Mouse (Mus musculus) heart, postnatal 25 days (tissue): ENCODE data around the gene Trpm8. TPM values are rescaled to one million over a fixed set of nuclear protein-coding genes. Genes with fewer than 3 reads are reported as not detected.
A peak's percentile ranks its signal among the peaks of the same experiment; 100 is the strongest.

Experiments used
- DNase-seq: peaks from one replicate; pipeline ENCODE4 v3.0.0; 2022; ENCODE audit warnings: low spot score
- intact Hi-C: fragments of 180-260 bp; cut with DNase I; formaldehyde crosslinking; loops from one replicate; pipeline ENCODE4 v1.15.1; 2025
- total RNA-seq, 2 experiments: library from RNA; stranded (reverse); gene quantifications; 2 replicates each; pipeline ENCODE4 v1.2.3; 2021

Trpm8 gene
- total RNA-seq, 2 experiments from 2014 or later: not detected

DNA sequence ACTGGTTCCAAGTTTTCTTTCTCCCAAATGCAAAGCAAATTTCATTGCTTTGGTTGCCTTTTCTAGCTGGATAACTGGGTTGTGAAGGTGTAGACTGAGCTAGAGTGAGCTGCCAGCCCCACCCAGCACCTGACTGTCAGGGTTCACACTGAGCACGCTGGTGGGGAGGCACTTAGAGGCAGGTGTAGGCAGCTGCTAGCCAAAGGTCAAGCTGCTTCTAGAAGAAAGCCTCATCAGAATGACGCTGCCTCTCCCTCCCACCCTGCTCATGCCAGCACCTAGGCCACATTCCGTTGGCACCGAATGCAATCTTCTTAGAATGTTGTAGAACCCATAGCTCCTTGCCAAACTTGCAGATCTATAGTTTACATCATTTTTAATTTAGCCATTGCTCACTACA, 130.9 kb downstream of the Trpm8 start:
- no peak for DNase-seq
- intact Hi-C loops: no loop called here

DNA sequence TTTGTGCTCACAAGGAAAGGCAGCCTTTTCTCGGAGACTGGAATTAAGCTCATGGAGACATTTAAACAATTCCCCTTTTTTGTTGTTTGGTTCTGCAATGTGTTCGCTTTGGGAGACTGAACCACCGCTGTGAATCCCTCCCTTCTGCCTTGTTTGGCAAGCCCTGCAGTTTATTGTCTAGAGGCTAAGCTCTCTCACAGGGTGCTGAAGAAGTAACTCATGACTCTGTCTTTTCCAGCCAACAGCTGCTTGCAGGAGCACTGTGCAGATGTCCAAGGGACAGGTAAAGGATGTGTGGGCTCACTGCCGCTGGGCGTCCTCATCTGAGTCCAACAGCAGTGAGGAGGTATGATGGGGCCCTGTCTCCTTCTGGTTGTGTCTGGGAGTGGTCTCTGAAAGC, 134.6 kb downstream of the Trpm8 start:
- no peak for DNase-seq
- intact Hi-C loops: no loop called here

DNA sequence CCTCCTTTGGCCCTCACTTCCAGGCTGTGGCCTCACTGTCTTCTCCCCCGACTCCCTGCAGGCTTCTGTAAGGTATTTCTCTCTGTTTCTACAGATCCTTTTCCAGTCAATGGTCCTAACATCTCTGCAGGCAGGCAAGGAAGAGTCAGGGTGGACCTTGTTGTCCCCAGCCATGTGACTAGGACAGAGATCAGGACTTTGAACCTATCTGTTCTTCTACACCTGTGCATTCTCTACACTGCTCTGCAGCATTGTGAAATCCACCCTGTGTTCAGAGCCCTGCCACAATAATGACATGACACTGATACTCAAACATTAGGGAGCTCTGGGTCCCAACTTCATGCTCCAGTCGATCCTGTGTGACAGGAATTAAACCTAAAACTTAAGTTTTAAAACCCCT, 141.5 kb downstream of the Trpm8 start:
- intact Hi-C loops: no loop called here
- DNase-seq: no peak

DNA sequence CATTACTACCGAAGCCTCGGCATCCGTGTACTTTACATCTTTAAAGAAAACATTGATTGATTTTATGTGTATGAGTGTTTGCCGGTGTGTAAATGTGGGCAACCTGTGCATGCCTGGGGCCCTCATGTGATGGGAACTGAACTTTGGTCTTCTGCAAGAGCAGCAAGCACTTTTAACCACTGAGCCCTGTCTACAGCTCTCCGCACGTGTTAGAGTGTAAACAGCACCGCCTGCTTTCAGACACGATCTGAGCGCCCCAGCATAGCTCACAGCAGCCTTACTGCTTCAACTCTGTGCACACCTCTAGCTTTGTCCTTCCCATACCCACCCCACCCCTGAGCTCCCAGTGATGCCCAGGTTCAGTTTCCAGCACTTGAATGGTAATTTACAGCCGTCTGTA, 144.6 kb downstream of the Trpm8 start:
- intact Hi-C loops: loop anchor here (5.0 kb wide), 1 partner anchor 775 kb away; no protein-coding TSS in a partner anchor
- no peak for DNase-seq

DNA sequence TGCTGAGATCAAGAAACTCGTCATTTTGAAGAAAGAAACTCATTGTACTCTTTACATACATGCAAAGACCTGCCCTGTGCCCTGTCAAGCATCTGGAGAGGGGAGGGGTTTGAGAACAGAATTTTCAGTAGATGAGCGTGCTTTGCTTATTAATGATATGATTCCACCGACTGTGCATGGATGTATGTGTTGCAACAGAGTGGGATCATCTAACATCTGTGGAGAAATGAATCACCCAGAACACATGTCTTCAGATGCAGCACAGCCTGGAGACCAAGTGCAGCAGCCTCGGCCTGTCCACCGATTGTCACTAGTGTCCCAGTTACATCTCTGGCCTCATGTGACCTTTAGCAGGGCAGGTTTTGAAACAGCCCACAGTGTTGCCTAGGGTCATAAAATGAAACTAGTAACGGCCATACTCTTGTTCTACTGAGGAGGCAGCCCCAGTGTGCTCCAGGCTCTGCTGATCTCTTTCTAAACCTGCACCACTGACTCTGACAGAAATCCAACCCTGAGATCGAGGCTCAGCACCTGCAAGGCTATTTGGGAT, 145.5 kb downstream of the Trpm8 start:
- DNase-seq: no peak
- intact Hi-C loops: loop anchor here (5.0 kb wide), 1 partner anchor 774 kb away; no protein-coding TSS in a partner anchor

DNA sequence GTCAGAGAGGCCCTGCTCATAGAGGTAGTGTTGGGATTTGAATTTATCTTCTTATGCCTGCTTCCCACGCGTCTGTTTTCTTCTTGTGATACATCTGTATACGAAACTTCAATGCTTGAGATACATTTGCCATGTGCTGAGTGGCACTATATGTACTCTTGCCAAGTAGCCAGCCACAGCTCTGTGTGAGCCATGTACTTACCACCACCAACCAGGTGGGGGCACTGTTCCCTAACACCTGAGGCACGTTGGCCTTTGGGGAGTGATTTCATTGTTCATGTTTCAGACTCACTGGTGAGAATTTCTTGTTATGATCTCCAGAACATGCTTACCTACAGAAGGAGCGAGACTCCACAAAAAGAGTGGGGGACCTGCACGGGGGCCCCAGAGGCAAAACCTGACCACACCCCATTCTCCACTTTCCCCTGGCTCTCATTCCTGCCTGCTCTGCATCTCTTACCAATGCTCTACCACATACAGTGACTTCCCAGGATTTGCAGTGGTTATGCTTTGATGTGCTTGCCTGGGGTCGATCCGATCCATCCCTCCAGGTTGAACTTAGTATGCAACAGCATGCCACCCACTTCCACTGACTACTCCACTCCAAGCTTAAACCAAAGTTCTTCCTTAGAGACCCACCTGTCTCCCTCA, 147.3 kb downstream of the Trpm8 start:
- intact Hi-C loops: loop anchor here (1.0 to 5.0 kb wide), 4 partner anchors 138 to 773 kb away; no protein-coding TSS in a partner anchor

DNA sequence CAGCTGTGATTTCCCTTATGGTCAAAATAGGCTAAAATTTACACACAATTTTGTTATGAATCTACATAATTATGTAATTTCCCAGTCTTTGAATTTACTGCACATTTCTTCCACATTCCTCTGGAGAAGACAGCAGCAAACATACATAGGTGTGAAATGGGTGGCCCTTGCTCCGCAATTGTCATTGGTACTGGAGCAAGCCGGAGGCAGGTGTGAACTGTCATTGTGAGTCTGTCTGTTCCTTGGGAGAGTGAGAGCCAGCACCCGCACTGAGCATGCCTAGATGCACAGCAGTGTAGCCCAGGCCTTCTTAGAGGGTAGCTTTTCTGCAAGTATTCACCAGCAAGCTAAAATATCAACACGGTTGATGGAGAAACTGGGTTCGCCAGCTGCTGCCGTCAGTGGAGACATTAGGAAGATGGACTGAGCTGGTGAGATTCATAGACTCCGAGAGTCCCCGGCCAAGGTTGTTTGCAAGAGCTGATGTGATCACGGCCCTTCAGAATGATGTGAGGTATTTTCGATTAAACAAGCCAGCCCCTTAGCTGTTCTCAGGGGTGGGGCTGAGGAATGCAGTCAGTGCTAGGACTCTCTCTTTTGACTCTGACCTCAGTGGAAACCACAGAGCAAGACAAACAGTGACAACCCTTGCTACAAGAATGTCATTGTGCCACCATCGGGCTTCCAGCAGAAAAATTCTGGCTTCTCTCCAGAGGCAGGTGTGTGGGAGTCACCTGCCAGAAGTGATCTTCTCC, 150.7 kb downstream of the Trpm8 start:
- intact Hi-C loops: no loop called here
- DNase-seq: no peak

More for the DNA sequence above, 147.3 kb downstream of the Trpm8 start:
- peak; percentile 19 for DNase-seq

DNA sequence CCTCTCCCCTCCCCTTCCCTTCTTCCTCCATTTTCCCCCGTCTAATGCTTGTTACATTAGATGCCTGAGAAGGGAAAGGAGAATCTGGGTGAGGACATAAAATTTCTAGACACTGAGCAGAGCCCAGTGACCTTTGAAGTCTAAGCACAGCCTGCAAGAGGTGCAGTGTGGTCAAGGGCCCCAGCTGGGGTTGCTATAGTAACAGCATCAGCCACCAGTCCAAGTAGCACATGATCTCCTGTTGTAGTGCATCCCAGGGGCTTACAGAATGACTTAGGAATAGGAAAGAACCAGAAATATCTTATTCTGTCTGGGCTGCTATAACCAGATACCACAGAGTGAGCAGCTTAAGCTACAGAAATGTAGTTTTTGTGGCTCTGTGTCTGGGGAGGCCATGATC, 152.0 kb downstream of the Trpm8 start:
- intact Hi-C loops: no loop called here
- DNase-seq: no peak

DNA sequence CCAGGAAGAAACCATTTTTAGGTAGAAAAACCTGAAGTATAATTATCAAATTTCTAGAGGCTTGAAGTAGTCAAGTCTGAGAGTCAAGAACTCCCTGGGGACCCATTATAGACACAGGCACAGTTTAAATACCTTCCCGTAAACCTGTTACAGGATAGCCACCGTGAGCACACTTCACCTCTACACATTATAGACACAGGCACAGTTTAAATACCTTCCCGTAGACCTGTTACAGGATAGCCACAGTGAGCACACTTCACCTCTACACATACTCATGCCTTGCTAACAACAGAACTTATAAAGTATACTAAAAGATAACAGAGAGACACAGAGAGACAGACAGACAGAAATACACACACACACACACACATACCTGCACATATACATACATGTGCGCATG, 153.8 kb downstream of the Trpm8 start:
- intact Hi-C loops: no loop called here
- DNase-seq: no peak

DNA sequence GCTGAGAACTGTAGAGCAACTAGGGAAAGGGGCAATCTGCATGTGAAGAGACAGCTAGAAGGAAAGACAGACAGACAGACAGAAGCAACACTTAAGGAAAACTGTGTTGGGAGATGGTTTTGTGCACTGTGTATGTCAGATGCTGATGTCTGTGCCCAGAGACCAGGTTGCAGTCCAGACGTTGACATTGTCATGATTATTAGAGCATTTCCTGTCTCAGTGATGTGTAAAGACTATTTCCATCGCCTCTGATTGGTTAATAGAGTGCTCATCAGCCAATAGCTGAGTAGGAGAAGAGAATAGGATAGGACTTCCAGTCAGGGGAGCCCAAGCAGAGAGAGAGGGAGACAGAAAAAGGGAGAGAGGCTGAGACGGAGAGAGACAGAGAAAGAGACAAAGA, 155.1 kb downstream of the Trpm8 start:
- no peak for DNase-seq
- intact Hi-C loops: no loop called here

DNA sequence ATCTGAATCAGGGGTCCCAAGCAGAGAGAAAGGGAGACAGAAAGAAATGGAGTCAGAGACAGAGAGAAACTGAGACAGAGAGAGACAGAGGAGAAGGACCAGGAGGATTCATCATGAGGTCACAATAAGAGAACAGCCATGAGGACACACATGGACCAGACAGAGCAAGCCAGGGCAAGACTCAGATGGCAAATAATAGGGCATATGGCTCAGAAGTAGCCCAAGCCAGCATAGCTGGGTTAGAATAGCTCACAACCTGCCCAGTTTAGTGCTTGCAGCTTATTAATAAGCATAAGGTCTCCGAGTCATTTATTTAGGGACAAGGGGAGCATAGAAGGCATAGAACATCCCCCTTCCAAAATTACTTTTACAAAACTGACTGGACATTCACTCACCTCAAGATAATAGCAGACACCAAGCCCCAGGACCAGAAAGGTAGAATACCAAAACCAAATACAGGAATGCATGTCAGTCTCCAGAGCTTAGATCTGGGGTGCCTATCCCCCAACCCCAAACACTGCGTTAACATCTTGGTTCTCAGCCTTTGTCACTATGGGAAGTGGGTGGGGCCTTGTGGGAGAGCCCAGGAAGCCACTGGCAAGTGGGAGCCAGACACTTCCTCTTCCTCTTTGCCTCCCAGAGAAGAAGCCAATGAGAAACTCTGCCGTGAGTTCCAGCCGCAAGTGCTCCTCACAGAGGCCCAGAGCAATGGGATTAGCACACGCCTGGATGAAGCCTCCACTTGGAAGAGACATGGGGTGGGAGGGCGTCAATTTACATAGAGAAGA, 155.8 kb downstream of the Trpm8 start:
- intact Hi-C loops: no loop called here
- no peak for DNase-seq

DNA sequence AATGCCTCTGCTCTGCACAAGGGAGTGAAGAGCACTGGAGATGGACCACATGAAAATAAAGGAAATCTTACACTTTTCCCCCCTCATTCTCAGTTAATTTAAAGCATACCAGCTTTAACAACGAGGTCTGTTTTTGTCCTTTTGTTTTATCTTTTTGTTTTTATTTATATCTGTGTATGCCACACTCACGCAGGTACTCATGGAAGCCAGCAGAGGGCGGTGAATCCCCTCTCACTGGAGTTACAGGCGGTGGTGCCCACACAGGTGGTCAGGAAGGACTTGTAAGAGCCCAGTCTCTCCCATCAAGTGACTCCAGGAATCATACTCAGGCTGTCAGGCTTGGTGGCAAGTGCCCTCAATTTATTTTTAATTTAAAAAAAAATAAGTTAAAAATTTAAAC, 156.6 kb downstream of the Trpm8 start:
- no peak for DNase-seq
- intact Hi-C loops: no loop called here

DNA sequence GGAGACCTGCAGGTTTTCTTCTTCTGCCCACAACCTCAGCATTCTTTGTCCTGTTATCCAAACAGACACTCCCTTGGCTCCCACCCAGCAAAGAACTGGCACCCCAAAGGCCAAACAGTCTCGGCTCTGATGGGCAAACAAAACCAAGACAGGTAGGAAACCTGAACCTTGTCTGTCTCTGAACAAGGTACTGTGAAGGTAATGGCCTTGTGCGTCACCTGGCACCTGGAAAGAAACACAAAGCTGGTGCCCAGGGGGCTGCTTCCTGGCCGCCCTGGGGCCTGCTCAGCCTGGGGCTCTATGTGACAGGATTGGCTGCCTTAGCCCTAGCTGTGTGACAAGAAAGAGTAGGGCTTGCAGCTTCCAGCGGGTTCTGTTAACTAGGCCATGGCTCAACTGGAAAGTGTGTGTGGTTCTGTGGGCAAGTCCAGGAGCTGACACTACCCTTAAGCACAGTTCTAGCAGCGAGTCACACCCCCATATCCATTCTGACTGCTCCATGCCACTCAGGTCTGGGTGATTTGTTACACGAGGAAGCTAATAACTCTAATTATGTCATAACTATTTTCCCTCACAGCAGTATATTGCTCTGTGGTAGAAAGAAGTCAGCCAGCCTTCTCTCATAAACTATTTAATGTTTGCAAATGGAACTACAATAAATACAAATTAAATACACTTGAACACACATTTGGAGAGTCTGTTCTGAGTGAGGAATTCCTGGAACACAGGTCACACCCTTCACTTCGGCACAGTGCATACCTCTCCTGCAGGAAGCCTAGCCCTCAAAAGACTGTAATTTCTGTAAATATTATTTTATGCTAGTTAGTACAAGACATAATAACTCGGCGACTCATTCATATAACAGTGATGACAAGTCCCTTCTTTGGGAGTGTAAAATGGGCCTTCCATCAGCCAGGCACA, 160.0 kb downstream of the Trpm8 start:
- intact Hi-C loops: no loop called here
- DNase-seq: no peak

Other genes starting within 250 kb of the Trpm8 start
- gene Ugt1a10, start 222.3 kb upstream of the Trpm8 start, total RNA-seq: not detected
- not detected for gene Ugt1a9, start 206.9 kb upstream of the Trpm8 start, total RNA-seq
- not detected for gene Ugt1a8, start 189.8 kb upstream of the Trpm8 start, total RNA-seq
- 1 to 10 TPM in 1 of 2 experiments, under 1 TPM in 1; 0.96 to 1.3 TPM for gene Ugt1a7c, start 182.6 kb upstream of the Trpm8 start, total RNA-seq
- under 1 TPM; 0.57 to 0.67 TPM for gene Ugt1a6b, start 174.4 kb upstream of the Trpm8 start, total RNA-seq
- 1 to 10 TPM; 2.6 to 3.4 TPM for gene Ugt1a6a, start 142.9 kb upstream of the Trpm8 start, total RNA-seq
- under 1 TPM in 1 of 2 experiments, not detected in 1; 0.64 TPM for gene Ugt1a5, start 111.6 kb upstream of the Trpm8 start, total RNA-seq
- gene Ugt1a2, start 77.1 kb upstream of the Trpm8 start, total RNA-seq: not detected
- under 1 TPM; 0.42 TPM for gene Dnajb3, start 71.9 kb upstream of the Trpm8 start, total RNA-seq
- not detected for gene Ugt1a1, start 65.7 kb upstream of the Trpm8 start, total RNA-seq
- gene Mroh2a, start 50.7 kb upstream of the Trpm8 start, total RNA-seq: under 1 TPM; 0.28 to 0.42 TPM
- gene Hjurp, start within 50 bp of the Trpm8 start, total RNA-seq: 10 to 100 TPM; 14.5 to 14.6 TPM
- gene Spp2, start 129.3 kb downstream of the Trpm8 start, total RNA-seq: not detected
- gene Glrp1, start 232.4 kb downstream of the Trpm8 start, total RNA-seq: not detected